Mouse (Mus musculus) heart, embryonic 12.5 days (tissue): ENCODE measurements around the gene Nfkb2. TPM values are rescaled to one million over a fixed set of nuclear protein-coding genes. Genes with fewer than 3 reads are reported as not detected.

ENCODE experiments used
- ATAC-seq: fragments of 200-750 bp; cut with Nextera tagmentation; 2 replicates; pipeline ENCODE4 v1.8.0; 2017; ENCODE audit warnings: moderate TSS enrichment, moderate library complexity; ENCODE audit not compliant: insufficient number of reproducible peaks, low FRiP score
- H3K27ac ChIP-seq: fragments of 300-500 bp; sonication (generic); 2 replicates; pipeline ENCODE4 v1.5.1; 2016; ENCODE audit warnings: mild to moderate bottlenecking, moderate library complexity; ENCODE audit not compliant: poor library complexity, severe bottlenecking
- H3K27me3 ChIP-seq: fragments of 300-500 bp; sonication (generic); replicated peaks from 2 replicates; pipeline ENCODE4 v1.6.1; 2016; ENCODE audit warnings: mild to moderate bottlenecking, moderate library complexity
- H3K36me3 ChIP-seq: fragments of 300-500 bp; sonication (generic); 2 replicates; pipeline ENCODE4 v1.6.1; 2016; ENCODE audit warnings: mild to moderate bottlenecking, moderate library complexity
- H3K4me1 ChIP-seq: fragments of 300-500 bp; sonication (generic); replicated peaks from 2 replicates; pipeline ENCODE4 v1.6.1; 2016; ENCODE audit warnings: mild to moderate bottlenecking
- H3K4me2 ChIP-seq: fragments of 300-500 bp; sonication (generic); 2 replicates; pipeline ENCODE4 v1.6.1; 2016; ENCODE audit warnings: mild to moderate bottlenecking, moderate library complexity
- H3K4me3 ChIP-seq: fragments of 300-500 bp; sonication (generic); 2 replicates; pipeline ENCODE4 v1.5.1; 2016; ENCODE audit warnings: mild to moderate bottlenecking
- H3K9ac ChIP-seq: fragments of 300-500 bp; sonication (generic); 2 replicates; pipeline ENCODE4 v1.6.1; 2016; ENCODE audit warnings: mild to moderate bottlenecking, moderate library complexity
- H3K9me3 ChIP-seq: fragments of 300-500 bp; sonication (generic); replicated peaks from 2 replicates; pipeline ENCODE4 v1.6.1; 2016; ENCODE audit warnings: mild to moderate bottlenecking, moderate library complexity
- WGBS: fragments of 180-500 bp; shearing (Covaris S2); methylation state at CpG from one replicate; pipeline ENCODE4 v1.1.7; 2016; 5-methylcytosine and 5-hydroxymethylcytosine counted together
- polyA plus RNA-seq: library from polyadenylated mRNA; unstranded; fragments of >200 nt; fragmentation: Nextera tagmentation; extraction: Ambion mirVana; gene quantifications from 2 replicates; pipeline ENCODE4 v1.2.1, GENCODE M21; 2016

The Nfkb2 gene
- polyA plus RNA-seq, 1 experiment from 2014 or later: 7.6 TPM

DNA sequence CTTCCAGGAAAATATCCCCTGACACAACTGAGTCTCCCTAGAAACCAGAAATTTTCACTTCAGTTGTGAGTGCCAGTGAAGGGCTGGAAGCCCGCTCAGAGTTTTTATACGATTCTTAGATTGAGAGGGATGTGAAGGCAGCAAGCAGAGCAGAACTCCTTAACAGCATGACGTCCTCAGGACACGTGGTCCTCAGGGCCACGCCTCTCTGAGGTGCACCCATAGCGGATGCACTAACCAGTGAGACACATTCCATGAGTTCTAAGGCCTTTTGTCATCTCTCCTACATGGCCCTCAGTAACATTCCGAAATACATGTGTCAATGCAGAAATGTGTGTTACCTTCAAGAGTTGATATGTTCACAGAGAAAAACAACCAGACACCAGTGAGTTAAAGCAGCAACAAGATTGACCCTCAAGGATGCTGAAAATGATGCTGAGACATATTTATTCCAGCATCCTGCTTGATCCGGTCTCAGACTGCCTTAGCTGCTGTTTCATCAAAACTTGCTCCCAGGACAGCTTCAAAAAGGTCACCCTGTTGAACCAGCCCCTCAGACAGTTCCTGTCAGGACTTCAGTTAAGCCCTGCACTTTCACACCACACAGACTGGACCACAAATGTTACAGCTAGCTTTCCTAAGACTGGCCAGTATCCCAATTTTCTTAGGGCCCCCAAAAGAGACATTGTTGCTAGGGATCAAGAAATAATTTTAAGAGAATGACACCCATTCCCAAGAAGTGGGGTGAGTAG lies 3.6 kb upstream of the Nfkb2 start:
- WGBS: 36% methylated on average over 8 of the region's 8 CpGs
- Histone ChIP-seq H3K9ac (no peak overlapping the region), H3K27ac (no peak overlapping the region), H3K4me3 (no peak overlapping the region), H3K9me3 (no peaks in the 10 kb centered on the region), H3K36me3 (no peaks in the 10 kb centered on the region), H3K27me3 (no peaks in the 10 kb centered on the region), H3K4me2 (no peak overlapping the region), H3K4me1 (peaks cover 10% of the 10 kb centered on the region; the same call in 1 of the 2 replicates)
- ATAC-seq: no peak

DNA sequence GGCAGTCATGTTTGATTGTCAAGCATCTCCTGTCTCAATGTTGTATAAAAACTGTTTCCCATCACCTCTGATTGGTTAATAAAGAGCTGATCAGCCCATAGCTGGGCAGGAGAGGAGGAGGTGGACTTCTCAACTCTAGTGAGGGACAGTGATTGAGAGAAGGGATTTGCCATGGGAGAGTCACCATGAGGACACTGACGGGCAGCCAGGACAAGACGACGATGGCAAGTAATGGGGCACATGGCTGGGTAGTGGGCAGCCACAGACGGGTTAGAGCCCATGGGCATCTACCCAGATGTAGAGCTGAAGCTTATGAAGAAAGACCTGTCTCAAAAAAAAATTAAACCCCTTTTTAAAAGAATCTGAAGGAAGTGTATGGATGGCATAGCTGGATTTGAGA lies 1.6 kb upstream of the Nfkb2 start:
- Histone ChIP-seq H3K9me3 (no peaks in the 10 kb centered on the region), H3K4me1 (peaks cover 18% of the 10 kb centered on the region), H3K9ac (no peak overlapping the region), H3K36me3 (peaks cover 3% of the 10 kb centered on the region), H3K27me3 (peaks cover 9% of the 10 kb centered on the region), H3K4me2 (no peak overlapping the region), H3K4me3 (no peak overlapping the region), H3K27ac (no peak overlapping the region)
- no peak for ATAC-seq
- 85% methylated on average over 4 of the region's 4 CpGs for WGBS

DNA sequence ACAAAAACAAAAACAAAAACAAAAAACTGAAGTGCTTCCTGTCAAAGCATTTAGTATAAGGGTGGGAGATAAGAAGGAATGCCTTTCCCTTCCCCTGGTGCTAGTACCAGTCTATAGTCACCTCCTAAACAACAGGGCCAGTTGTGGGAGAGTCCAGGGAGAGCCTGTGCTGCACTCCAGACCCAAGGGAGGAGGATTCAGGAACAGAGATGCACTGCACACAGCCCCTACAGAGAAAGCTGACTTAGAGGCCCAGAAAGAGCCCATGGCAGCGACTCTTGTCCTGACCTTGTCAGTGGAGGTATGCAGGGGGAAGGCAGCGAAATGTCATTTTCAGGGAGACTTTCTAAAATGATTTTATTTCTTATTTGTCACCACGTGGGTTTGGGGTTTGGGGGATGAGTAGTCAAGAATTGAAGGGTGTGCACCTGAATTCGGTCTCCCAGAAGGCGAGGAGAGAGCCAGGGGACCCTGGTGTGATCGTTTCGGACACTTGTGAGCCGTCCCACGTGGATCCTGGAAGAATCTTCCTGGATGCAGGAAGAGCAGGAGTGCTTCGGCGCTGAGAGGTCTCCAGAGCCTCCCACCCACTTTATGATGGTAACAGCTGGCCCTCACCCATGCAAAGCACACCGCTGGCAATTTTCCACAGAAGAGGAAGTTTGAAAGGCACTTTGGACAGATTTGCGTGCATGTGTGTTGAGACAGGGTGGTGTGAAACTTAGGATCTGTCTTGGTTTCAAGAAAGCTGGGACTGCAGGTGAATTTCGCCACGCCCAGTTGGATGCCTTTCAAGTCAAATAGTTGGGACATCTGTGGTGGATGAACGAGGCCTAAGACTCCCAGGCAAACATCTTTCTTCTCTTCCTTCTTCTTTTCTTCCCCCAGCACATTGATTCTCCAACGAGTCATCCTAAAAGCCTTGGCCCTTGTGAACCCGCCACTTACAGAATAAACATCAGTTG lies 587 bp upstream of the Nfkb2 start:
- peaks cover 19% of the 10 kb centered on the region for H3K27me3 ChIP-seq
- peaks cover 20% of the 10 kb centered on the region for H3K4me1 ChIP-seq
- H3K9me3 ChIP-seq: no peaks in the 10 kb centered on the region
- H3K4me2 ChIP-seq: peak overlapping the region; percentile 99
- H3K4me3 ChIP-seq: peak overlapping the region; percentile 81
- peak overlapping the region; percentile 79; the same call in 1 of the 2 replicates for H3K27ac ChIP-seq
- H3K9ac ChIP-seq: peak overlapping the region; percentile 82; the same call in 1 of the 2 replicates
- H3K36me3 ChIP-seq: peaks cover 11% of the 10 kb centered on the region
- 55% methylated on average over 18 of the region's 18 CpGs for WGBS
- no peak for ATAC-seq

DNA sequence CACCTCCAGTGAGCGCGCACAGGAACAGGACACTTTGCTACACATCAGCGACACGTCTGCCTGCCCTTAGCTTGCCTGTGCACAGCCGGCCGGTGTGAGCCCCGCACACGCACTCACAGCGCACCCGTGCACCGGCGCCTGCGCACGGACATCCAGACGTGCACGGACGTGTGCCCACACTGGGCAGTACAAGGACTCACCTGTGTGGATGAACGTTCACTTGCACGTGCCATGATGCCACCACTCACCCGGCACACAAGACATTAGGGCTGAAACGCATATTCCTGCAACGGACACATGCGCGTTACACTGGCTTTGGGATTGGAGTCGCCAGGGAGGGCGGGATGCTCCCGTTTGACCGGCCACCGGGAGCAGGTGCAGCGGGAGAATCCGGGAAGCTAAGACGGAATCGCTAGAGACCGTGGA lies 801 bp downstream of the Nfkb2 start:
- Histone ChIP-seq H3K4me2 (peak overlapping the region; percentile 99), H3K27me3 (peaks cover 26% of the 10 kb centered on the region), H3K9me3 (no peaks in the 10 kb centered on the region), H3K4me1 (peaks cover 25% of the 10 kb centered on the region), H3K27ac (peak overlapping the region; percentile 69), H3K36me3 (peaks cover 15% of the 10 kb centered on the region), H3K4me3 (peak overlapping the region; percentile 81), H3K9ac (peak overlapping the region; percentile 82)
- peak; percentile 39 for ATAC-seq
- WGBS: under 1% methylated on average over 34 of the region's 34 CpGs

DNA sequence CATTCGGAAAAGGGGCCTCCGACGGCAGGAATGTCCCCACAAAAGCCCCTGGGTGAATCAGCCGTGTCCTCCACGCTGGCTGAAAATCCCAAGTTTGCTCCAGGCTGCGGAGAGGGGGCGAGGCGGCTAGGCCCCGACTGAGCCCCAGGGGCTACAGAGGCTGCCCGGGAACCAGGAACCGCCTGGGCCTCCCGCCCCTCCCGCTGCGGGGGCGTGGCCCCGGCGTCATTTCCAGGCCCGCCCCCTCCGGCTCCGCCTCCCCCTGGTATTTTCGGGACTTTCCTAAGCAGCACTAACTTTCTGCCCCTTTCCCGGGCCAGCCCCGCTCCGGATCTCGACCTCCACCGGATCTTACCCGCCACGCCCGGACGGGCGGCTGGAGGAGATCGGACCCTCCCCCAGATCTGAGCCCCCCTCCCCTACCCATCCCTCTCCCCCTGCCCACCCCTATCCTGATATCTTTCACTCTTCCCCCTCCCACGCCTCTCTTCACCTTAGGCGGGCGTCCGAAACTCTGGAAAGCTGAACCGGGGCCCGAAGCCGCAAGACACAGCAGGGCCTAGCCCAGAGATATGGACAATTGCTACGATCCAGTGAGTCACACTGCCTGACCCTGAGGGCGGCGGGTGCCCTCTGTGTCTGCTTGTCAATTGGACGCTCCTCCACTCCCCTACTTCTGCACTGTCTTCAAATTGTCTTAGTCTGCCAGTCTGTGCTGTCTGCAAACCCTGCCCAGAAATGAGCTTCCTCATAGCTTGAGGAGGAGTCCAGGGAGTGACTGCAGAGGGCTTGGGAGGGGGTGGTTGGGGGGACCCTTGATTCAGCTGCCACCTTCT lies 1.5 kb downstream of the Nfkb2 start:
- H3K36me3 ChIP-seq: peaks cover 22% of the 10 kb centered on the region
- WGBS: under 1% methylated on average over 42 of the region's 43 CpGs
- peak; percentile 86 for ATAC-seq
- peak overlapping the region; percentile 99 for H3K4me2 ChIP-seq
- H3K4me3 ChIP-seq: peak overlapping the region; percentile 81
- H3K27ac ChIP-seq: peak overlapping the region; percentile 69
- H3K4me1 ChIP-seq: peaks cover 25% of the 10 kb centered on the region
- peaks cover 33% of the 10 kb centered on the region for H3K27me3 ChIP-seq
- no peaks in the 10 kb centered on the region for H3K9me3 ChIP-seq
- H3K9ac ChIP-seq: peak overlapping the region; percentile 82

DNA sequence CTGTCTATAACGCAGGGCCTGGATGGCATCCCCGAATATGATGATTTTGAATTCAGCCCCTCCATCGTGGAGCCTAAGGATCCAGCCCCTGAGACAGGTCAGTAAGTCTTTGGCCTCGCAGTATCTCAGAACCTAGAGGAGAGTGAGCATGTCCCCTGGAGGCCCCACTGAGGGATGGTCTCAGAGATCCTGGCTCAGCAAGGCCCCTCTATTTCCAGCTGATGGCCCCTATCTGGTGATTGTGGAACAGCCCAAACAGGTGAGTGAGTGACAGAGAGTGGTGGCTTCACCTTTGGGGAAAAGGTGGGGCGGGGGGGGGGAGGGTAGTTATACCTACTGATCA lies 2.1 kb downstream of the Nfkb2 start:
- H3K4me2 ChIP-seq: peak overlapping the region; percentile 99
- H3K27me3 ChIP-seq: peaks cover 38% of the 10 kb centered on the region
- H3K27ac ChIP-seq: no peak overlapping the region
- H3K9ac ChIP-seq: peak overlapping the region; percentile 82
- 57% methylated on average over 5 of the region's 5 CpGs for WGBS
- H3K9me3 ChIP-seq: no peaks in the 10 kb centered on the region
- no peak for ATAC-seq
- H3K4me1 ChIP-seq: peaks cover 25% of the 10 kb centered on the region
- H3K4me3 ChIP-seq: peak overlapping the region; percentile 81
- peaks cover 28% of the 10 kb centered on the region for H3K36me3 ChIP-seq

DNA sequence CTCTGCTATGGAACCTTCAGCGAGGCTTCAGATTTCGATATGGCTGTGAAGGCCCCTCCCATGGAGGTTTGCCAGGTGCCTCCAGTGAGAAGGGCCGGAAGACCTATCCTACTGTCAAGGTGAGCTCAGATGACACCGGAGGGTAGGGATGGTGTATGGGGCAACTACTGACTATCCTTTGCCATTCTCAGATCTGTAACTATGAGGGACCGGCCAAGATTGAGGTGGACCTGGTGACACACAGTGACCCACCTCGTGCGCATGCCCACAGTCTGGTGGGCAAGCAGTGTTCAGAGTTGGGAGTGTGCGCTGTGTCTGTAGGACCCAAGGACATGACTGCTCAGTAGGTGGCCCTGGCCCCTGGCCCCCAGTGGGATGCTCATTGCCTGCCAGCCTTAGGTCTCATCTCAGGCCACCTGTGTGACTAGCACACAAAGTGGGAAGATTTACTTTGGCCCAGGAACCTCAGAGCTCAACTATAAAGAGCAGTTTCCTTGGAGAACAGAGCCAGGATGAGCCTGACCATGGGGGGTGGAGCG lies 2.7 kb downstream of the Nfkb2 start:
- Histone ChIP-seq H3K9ac (no peak overlapping the region), H3K36me3 (peaks cover 34% of the 10 kb centered on the region), H3K27me3 (peaks cover 44% of the 10 kb centered on the region), H3K4me1 (peaks cover 25% of the 10 kb centered on the region), H3K4me2 (no peak overlapping the region), H3K9me3 (no peaks in the 10 kb centered on the region), H3K27ac (no peak overlapping the region), H3K4me3 (no peak overlapping the region)
- WGBS: 88% methylated on average over 9 of the region's 9 CpGs
- no peak for ATAC-seq

DNA sequence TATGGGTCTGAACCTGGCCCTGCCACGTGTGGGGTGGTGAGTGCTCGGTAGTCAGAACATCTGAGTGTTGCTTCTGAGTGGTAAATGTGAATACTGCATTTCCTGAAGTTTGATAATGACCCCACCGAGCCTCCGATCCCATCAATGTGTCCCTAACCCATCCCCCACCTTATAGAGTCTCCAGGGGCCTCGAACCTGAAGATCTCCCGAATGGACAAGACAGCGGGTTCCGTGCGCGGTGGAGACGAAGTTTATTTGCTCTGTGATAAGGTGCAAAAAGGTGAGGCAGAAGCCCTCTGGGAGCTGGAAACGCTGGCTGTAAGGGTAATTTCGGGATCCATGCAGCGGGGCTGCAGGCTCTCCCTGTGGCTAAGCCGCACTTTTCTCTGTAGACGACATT lies 3.7 kb downstream of the Nfkb2 start:
- Histone ChIP-seq H3K27ac (no peak overlapping the region), H3K9me3 (no peaks in the 10 kb centered on the region), H3K27me3 (peaks cover 51% of the 10 kb centered on the region), H3K9ac (no peak overlapping the region), H3K4me3 (no peak overlapping the region), H3K4me1 (peaks cover 25% of the 10 kb centered on the region), H3K36me3 (peaks cover 43% of the 10 kb centered on the region), H3K4me2 (no peak overlapping the region)
- WGBS: 72% methylated on average over 16 of the region's 16 CpGs
- ATAC-seq: no peak

DNA sequence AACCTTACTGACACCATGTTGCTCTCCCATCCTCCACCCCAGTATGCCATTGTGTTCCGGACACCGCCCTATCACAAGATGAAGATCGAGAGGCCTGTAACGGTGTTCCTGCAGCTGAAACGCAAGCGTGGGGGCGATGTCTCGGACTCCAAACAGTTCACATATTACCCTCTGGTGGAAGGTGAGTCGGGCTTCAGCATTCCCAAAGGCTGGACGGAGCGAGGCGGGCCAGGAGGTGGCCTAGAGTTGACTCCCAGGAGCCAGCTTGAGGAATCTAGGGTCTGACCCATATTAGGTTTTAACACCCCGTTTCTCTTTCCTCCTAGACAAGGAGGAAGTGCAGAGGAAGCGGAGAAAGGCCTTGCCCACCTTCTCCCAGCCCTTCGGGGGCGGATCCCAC lies 4.2 kb downstream of the Nfkb2 start:
- Histone ChIP-seq H3K4me1 (peaks cover 25% of the 10 kb centered on the region), H3K36me3 (peaks cover 44% of the 10 kb centered on the region), H3K9me3 (no peaks in the 10 kb centered on the region), H3K4me3 (peak overlapping the region; percentile 40; the same call in 1 of the 2 replicates), H3K27me3 (peaks cover 56% of the 10 kb centered on the region), H3K9ac (peak overlapping the region; percentile 68; the same call in 1 of the 2 replicates), H3K4me2 (peak overlapping the region; percentile 74), H3K27ac (no peak overlapping the region)
- WGBS: 65% methylated on average over 16 of the region's 16 CpGs
- ATAC-seq: no peak

DNA sequence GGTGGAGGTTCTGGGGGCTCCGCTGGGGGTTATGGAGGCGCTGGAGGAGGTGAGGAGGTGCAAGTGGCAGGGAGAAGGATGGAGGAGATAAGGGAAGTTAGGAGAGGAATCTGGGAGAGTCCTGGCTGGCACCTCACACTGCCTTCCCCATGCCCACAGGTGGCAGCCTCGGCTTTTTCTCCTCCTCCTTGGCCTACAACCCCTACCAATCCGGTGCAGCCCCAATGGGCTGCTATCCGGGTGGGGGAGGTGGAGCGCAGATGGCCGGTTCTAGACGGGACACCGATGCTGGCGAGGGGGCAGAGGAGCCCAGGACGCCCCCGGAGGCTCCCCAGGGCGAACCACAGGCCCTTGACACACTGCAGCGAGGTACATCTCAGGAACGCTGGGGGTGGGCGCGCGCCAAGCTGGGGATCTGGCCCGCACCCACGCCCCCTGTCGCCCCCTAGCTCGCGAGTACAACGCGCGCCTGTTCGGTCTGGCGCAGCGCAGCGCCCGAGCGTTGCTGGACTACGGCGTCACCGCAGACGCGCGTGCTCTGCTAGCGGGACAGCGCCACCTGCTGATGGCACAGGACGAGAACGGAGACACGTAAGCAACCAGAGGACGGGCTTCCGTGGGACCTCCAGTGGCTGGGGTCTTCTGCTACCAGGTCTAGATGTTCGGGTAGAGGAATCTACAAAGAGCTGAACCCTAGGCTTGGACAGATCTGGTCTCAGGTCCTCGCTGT lies 4.8 kb downstream of the Nfkb2 start:
- 2% methylated on average over 47 of the region's 47 CpGs for WGBS
- H3K4me1 ChIP-seq: peaks cover 22% of the 10 kb centered on the region
- peak overlapping the region; percentile 68 for H3K9ac ChIP-seq
- peak overlapping the region; percentile 74 for H3K4me2 ChIP-seq
- peaks cover 44% of the 10 kb centered on the region for H3K36me3 ChIP-seq
- peaks cover 62% of the 10 kb centered on the region for H3K27me3 ChIP-seq
- no peaks in the 10 kb centered on the region for H3K9me3 ChIP-seq
- no peak overlapping the region for H3K27ac ChIP-seq
- peak overlapping the region; percentile 40 for H3K4me3 ChIP-seq
- no peak for ATAC-seq
